Mouse (Mus musculus) left cerebral cortex, adult 2 months (tissue): ENCODE measurements around the gene Pros1. TPM values are rescaled to one million over a fixed set of nuclear protein-coding genes. Genes with fewer than 3 reads are reported as not detected.

ENCODE experiments used
- DNase-seq, 2 experiments: peaks; one replicate each; pipeline ENCODE4 v3.0.0; 2021 to 2022; ENCODE audit warnings: low spot score in 2 of 2, mixed read lengths in 1 of 2; ENCODE audit errors: extremely low spot score in 1 of 2
- H3K27ac ChIP-seq: fragments of 200-600 bp; 2 replicates; pipeline ENCODE4 v1.8.1; 2022
- H3K4me3 ChIP-seq: fragments of 200-600 bp; 2 replicates; pipeline ENCODE4 v1.8.1; 2022
- CTCF ChIP-seq: fragments of 200-600 bp; IDR thresholded peaks from 2 replicates; pipeline ENCODE4 v1.8.1; 2022; ENCODE audit warnings: antibody characterized with exemption, mild to moderate bottlenecking, moderate library complexity
- intact Hi-C: fragments of 180-260 bp; cut with DNase I; formaldehyde crosslinking; loops from one replicate; pipeline ENCODE4 v1.15.1; 2025
- long read RNA-seq, 2 experiments: library from polyadenylated mRNA; stranded (forward); transcript quantifications; one replicate each; pipeline ENCODE4 v2.0.0; 2021; ENCODE audit warnings: borderline mapping rate in 2 of 2
- total RNA-seq, 2 experiments: library from RNA; stranded (reverse); gene quantifications; 2 replicates each; pipeline ENCODE4 v1.2.3; 2021

Pros1 gene
- 1 to 10 TPM; 8.7 to 9.4 TPM for total RNA-seq
- long read RNA-seq, experiment 1, transcript Pros1-201 (15 exons, 3,303 nt): major isoform, 28 of 29 reads
- long read RNA-seq, experiment 1, partial matches to known transcripts: 0 of 29 reads
- long read RNA-seq, experiment 1, other reads (novel, unspliced or antisense): 1 of 29 reads
- long read RNA-seq, experiment 2, transcript Pros1-201 (15 exons, 3,303 nt): major isoform, 39 of 41 reads
- long read RNA-seq, experiment 2, partial matches to known transcripts: 1 of 41 reads
- long read RNA-seq, experiment 2, other reads (novel, unspliced or antisense): 1 of 41 reads

GRCm38 (mm10) chr16:62854191-62855068, at the start of gene Pros1:
Pros1 (plus strand) TSS chr16:62854307.
- Histone ChIP-seq H3K27ac (peak within 1 kb of the TSS; percentile 80), H3K4me3 (peak within 1 kb of the TSS; percentile 73)
- peak; percentile 44 to 50 for DNase-seq
- TF ChIP-seq CTCF: no peak
- intact Hi-C loops: no loop called here

- no peak overlapping the region for H3K4me3 ChIP-seq
- no peak for TF ChIP-seq CTCF
- no peak overlapping the region for H3K27ac ChIP-seq
- DNase-seq: no peak
- intact Hi-C loops: no loop called here
Measured at GRCm38 (mm10) chr16:62804621-62805020, 49.5 kb upstream of the Pros1 start.

GRCm38 (mm10) chr16:62807249-62807979, 46.7 kb upstream of the Pros1 start:
- H3K4me3 ChIP-seq: no peak overlapping the region
- intact Hi-C loops: no loop called here
- no peak for TF ChIP-seq CTCF

GRCm38 (mm10) chr16:62810855-62811254, 43.3 kb upstream of the Pros1 start:
- no peak overlapping the region for H3K27ac ChIP-seq
- intact Hi-C loops: no loop called here
- no peak for TF ChIP-seq CTCF

More at GRCm38 (mm10) chr16:62807249-62807979, 46.7 kb upstream of the Pros1 start:
- H3K27ac ChIP-seq: no peak overlapping the region
- no peak for DNase-seq

GRCm38 (mm10) chr16:62813790-62814189, 40.3 kb upstream of the Pros1 start:
- Histone ChIP-seq H3K4me3 (no peak overlapping the region), H3K27ac (no peak overlapping the region)
- intact Hi-C loops: no loop called here
- TF ChIP-seq CTCF: no peak
- DNase-seq: no peak

More at GRCm38 (mm10) chr16:62810855-62811254, 43.3 kb upstream of the Pros1 start:
- H3K4me3 ChIP-seq: no peak overlapping the region
- no peak for DNase-seq

- no peak within 1 kb of the TSS for H3K27ac ChIP-seq
- no peak within 1 kb of the TSS for H3K4me3 ChIP-seq
- intact Hi-C loops: no loop called here
- no peak for TF ChIP-seq CTCF
- no peak for DNase-seq
Measured at GRCm38 (mm10) chr16:62814491-62814890, 39.6 kb upstream of the Pros1 start, which contains the start of gene Stx19. Stx19 (plus strand) TSS chr16:62814676.

- no peak for TF ChIP-seq CTCF
- intact Hi-C loops: no loop called here
- Histone ChIP-seq H3K4me3 (no peak overlapping the region), H3K27ac (no peak overlapping the region)
- DNase-seq: no peak
Measured at GRCm38 (mm10) chr16:62822472-62822871, 31.6 kb upstream of the Pros1 start.

- intact Hi-C loops: loop anchor here (5.0 kb wide), 1 partner anchor 39 kb away; the partner anchor contains the start of gene Nsun3
- H3K4me3 ChIP-seq: no peak overlapping the region
- peak; percentile 88 for TF ChIP-seq CTCF
- no peak for DNase-seq
- H3K27ac ChIP-seq: no peak overlapping the region
Measured at GRCm38 (mm10) chr16:62826156-62827001, 27.7 kb upstream of the Pros1 start.

GRCm38 (mm10) chr16:62832027-62832426, 22.1 kb upstream of the Pros1 start:
- no peak for TF ChIP-seq CTCF
- no peak for DNase-seq
- intact Hi-C loops: no loop called here

GRCm38 (mm10) chr16:62832481-62832880, 21.6 kb upstream of the Pros1 start:
- TF ChIP-seq CTCF: peak; percentile 78
- no peak overlapping the region for H3K4me3 ChIP-seq
- DNase-seq: no peak
- no peak overlapping the region for H3K27ac ChIP-seq
- intact Hi-C loops: no loop called here

More at GRCm38 (mm10) chr16:62832027-62832426, 22.1 kb upstream of the Pros1 start:
- Histone ChIP-seq H3K27ac (no peak overlapping the region), H3K4me3 (no peak overlapping the region)
